Mouse (Mus musculus): ENCODE data around the gene Rab3ip.

Gene Rab3ip

DNA sequence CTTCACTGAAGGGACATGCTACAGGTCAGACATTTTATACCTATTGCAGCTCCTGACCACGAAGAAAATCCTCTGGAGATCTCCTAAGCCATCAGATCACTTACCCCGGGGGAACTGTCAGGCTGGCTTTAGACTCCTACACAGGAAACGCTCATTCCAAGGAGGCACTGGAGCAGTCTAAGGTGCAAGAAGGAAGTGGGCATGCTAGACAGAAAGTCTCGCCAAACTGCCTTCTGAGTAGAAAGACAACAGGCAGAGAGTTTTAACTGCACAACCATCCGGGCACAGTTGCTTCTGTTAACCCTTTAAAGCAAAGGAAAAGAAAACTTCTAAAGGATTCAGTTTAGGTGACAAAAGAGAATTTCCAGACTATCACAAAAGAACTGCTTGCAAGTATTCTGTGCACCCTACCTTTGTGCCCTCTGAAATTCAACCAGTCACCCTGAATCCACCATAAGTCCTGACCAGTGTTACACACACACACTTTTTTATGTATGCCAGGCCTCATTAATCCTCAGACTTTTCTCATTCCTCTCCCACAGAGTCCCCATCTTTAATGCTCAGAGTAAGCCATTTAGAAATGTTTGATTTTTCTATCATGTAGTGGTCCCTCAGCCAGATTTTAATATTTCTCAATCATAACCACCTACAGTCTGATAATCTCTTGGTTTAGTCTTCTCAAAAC lies 7.4 kb upstream of the Rab3ip start:
- in situ Hi-C loops (cut with MboI), result no loop called here

DNA sequence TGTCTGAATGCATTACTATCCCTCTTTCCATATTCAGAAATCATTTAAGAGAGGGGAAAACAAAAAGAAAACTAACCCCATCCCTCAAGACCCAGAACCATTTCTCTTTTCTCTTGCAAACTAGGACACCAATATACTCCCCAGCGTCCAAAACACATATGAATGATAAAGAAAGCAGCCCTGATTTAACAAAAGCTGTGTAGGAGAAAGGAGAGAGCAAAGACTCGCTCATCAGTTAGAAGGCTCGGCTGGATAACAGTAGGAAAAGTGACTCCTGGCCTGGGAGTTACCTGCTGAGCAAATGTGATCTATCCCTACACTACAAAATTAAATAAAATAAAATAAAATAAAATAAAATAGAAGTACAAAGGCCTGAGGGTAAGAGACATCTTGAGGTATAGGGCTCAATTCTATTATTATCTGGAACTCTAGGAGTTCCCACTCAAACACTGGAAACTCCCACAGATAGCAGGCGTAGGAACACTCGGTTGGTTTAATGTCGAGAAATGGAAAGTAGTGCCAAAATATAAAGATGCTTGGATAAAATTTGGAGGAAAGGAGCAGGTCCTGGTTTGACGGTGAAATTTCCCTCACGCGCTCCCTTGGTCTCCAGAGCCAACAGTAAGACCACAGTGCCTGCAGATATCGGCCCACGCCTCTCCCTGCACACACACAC lies 6.1 kb upstream of the Rab3ip start:
- in situ Hi-C loops (cut with MboI), result no loop called here

DNA sequence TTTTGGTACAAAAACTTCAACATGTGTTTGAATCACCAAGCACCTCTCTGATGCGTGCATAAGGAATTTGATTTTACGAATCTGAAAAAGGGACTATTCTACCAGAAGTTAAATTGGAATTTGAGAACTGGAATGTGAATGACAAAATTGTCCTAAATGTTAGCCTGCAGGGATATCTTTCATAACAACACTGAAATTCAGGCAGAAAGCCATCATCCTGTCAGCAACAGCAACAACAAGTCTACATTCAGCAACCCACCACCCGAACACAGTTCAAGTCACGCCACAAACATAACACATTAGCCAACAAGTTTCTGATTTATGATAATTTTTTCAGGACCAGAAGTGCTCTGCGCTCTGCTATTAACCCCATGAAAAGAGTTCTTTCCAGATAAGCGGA lies 4.6 kb upstream of the Rab3ip start:
- in situ Hi-C loops (cut with MboI), result no loop called here

DNA sequence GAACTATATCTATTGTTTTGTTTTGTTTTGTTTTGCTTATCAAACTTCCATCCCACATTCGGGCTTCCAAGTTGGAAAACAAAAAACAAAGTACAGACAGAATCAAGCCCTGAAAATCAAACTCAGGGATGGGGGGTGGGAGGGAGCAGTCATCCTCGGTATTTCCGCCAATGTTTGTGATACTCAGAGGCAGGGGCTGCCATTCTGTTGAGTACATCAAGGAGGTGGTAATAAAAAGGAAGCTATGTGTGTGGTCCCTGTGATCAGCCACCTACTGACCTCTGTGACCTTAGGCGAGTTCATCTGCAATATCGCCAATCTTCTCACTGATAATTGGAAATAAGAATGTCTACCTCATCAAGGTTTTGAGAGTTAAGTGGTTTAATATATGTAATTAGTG lies 317 bp upstream of the Rab3ip start:
- in situ Hi-C loops (cut with MboI), result no loop called here

DNA sequence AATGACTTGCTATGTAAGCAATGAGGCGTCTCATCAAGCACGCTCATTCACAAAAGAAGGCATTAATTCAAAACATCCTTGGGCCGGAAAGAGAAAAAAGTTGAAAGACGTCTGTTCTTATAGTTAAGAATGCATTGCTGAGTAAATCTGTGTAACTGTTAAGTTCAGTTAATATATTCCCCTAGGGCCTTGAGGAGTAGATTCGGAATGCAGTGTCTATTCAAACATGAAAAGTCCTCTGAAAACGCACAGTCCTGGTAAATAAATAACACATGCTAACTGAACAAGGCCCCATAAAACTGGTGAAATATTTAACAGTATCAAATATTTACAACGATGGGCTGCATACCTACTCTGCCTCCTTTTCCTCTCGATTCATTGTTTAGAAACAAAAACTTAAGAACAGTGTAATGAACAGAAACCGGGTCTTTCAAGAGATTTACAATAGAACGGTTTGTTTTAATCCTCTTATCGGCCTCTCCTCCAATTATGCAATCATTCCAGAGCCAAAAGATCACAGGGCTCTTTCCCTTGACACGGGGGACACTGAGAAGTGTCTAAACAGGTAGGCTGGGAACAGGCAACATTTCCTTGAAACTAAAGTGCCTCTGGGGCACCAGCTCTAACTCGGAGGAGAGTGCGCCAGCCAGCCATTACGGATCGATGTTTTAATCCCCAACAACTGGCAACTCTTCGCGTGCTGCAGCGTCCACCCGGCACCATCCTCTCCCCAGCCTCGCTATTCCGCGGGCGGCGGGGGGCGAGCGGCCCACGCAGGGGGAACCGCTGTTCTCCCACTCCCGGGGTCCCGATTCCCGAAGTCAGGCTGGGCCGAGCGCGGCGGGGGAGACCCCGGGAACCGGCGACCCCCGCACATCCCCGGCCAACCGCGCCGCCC lies 1.2 kb downstream of the Rab3ip start:
- in situ Hi-C loops (cut with MboI), result loop anchor here (25.0 kb wide), 1 partner anchor 263 kb away; the partner anchor contains the start of gene Yeats4

DNA sequence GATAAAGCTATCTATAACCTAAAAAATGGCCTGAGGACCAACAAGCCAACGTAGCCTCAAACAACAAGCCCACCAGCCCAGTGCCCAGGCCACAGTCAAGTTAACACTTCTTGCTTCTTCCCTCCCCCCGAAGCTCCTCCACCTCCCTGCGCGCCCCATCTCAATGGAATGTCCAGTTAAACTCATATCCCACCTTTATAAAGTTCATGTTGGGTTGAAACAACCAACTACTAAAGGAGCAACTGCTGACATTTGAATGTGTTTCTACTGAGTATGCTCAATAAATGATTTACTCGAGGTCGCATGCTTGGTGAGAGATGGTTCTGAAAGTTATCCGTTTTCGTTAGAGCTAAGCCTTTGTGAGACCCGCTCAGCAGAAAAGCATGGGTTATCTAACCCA lies 2.2 kb downstream of the Rab3ip start:
- in situ Hi-C loops (cut with MboI), result loop anchor here (25.0 kb wide), 1 partner anchor 264 kb away; the partner anchor contains the start of gene Yeats4

DNA sequence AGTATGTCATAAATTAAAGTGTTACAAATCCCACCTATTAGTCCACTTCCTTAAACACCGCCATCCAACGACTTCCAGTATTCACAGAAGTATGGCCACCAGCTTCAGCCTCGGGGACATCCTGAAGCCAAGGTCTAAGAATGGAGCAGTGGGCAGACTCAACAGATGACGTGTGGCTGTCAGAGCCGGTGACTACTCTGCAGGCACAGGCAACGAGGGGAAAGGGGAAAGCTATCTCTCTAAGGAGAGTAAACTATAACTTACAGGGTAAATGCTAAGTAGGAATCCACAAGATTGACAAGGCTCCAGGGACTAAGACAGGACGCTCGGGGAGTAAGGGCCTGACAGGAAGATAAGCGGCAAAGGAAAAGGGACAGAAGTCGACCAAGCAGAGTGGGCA lies 5.6 kb downstream of the Rab3ip start:
- in situ Hi-C loops (cut with MboI), result loop anchor here (25.0 kb wide), 1 partner anchor 267 kb away; the partner anchor contains the start of gene Yeats4

DNA sequence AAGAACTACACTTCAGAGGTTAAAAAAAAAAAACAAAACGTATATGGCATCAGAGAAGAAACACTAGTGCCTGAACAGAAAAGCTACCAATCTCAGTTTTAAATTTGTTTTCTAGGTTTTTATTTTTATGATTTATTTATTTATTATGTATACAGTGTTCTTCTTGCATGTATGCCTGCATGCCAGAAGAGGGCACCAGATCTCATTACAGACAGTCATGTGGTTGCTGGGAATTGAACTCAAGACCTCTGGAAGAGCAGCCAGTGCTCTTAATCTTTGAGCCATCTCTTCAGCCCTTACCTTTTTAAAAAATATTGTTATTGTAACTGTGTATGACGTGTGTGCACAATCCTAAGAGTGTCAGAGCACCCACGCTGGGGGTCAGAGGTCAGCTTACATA lies 6.4 kb downstream of the Rab3ip start:
- in situ Hi-C loops (cut with MboI), result loop anchor here (25.0 kb wide), 1 partner anchor 268 kb away; the partner anchor contains the start of gene Yeats4

DNA sequence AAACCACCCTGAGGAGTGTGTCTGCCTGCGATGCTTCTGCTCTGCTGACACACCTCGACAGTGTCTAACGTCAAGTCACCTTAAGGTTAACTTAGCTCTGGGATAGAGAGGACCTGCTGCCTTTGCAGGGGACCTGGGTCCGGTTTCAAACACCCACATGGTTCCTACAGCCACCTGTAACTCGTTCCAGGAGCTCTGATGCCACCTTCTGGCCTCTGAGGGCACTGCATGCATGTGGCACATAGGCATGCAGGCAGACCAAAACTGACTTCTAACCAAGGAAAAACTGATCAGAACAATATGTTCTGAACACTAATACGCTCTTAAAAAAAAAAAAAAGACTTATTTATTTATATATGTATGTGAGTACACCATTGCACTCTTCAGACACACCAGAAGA lies 7.5 kb downstream of the Rab3ip start:
- in situ Hi-C loops (cut with MboI), result loop anchor here (25.0 kb wide), 1 partner anchor 269 kb away; the partner anchor contains the start of gene Yeats4

DNA sequence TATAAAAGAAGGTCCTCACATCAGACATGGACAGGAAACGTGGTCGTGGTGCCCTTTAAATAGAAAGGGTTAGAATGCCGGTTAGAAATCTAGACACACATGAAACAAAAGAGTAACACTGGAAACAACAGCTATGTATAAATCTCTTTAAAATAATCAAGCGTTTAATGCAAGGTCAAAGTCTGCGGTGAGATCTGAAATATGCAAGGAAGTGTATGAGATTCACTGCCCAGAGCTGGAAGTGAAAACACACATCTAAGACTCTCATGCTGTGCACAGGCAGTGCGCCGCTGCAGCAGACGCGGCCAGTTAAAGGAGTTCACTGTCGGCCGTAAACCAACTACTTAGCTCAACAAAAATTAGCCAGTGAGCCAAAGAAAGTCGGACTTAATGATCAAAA lies 15.5 kb downstream of the Rab3ip start:
- in situ Hi-C loops (cut with MboI), result loop anchor here (25.0 kb wide), 1 partner anchor 277 kb away; the partner anchor contains the start of gene Yeats4

DNA sequence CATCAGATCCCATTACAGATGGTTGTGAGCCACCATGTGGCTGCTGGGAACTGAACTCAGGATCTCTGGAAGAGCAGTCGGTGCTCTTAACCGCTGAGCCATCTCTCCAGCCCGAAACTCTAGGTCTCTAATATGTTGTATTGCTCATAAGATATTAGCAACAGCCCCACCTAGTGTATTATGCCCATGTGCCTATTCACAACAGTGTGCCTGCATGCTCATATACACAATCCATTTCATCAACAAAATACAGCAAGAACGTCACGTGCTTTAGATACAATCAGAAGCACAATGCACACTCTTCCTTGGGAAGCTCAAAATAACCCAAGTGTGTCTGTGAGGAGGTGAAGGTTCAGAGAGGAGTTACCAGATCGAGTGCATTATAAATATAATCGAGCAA lies 16.8 kb downstream of the Rab3ip start:
- in situ Hi-C loops (cut with MboI), result loop anchor here (25.0 kb wide), 1 partner anchor 279 kb away; the partner anchor contains the start of gene Yeats4

DNA sequence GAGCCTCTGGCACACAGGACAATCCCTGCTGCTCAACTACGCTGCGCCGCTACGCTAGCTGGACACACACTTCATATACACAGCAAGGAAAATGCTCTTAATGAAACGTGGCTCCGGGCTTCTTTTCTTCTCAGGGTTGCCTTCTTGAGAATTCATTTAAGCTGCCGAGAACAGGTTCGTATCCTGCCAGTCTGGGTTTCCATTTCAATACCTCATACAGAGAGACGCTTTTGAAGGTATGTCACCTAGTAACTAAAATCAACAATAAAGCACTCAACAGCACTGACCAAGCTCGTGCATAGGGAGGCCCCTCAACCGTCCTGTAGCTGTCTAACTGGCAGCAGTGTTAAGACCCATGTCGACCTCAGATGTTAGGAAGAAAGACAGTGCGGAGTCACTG lies 18.2 kb downstream of the Rab3ip start:
- in situ Hi-C loops (cut with MboI), result loop anchor here (25.0 kb wide), 1 partner anchor 280 kb away; the partner anchor contains the start of gene Yeats4

DNA sequence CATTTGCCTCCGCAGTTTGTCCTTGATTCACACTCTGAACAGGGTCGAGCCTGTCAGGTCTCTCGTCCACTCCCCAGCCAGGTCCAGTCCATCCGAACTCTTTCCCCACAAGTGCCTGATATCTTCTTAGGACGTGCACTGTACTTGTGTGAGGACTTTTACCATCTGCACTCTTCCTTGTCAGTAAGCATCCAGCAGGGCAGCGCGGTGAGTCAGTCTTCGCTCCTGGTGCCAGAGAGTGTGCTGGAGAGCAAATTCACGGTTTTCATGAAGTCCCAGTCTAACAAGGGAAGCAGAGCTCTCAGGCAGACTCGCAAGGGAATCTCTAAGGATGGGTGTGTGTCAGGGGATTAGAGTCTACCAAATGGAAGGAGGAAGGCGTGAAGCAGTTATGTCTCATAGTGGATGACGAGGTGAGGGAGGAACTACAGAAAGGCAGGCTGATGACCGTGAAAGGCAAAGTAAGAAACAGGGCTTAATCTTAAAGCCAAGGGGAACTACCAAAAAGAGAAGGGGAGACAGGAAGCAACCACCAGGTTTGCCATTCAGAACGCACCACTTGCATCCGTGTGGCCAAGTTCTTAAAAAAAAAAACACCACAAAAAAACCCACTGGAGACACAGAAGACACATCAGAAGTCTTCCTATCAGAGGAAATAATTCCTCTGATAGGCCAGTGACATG lies 18.9 kb downstream of the Rab3ip start:
- in situ Hi-C loops (cut with MboI), result loop anchor here (25.0 kb wide), 1 partner anchor 281 kb away; the partner anchor contains the start of gene Yeats4

DNA sequence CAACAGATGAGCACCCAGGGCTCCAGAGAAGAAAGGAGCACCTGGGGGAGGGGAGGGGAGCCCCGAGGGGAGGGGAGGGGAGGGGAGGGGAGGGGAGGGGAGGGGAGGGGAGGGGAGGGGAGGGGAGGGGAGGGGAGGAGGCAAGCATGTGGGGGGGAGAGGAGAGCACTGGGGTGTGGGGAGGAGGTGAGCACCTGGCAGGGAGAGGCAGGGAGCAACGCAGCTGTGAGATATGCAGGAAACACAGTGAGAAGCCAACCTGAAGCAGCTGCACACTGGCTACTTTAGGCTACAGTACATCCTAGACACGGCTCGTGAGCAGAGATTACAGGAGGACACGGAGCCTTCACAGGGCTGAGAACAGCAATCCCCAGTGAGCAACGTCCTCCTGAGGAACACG lies 19.6 kb downstream of the Rab3ip start:
- in situ Hi-C loops (cut with MboI), result loop anchor here (25.0 kb wide), 1 partner anchor 281 kb away; the partner anchor contains the start of gene Yeats4

DNA sequence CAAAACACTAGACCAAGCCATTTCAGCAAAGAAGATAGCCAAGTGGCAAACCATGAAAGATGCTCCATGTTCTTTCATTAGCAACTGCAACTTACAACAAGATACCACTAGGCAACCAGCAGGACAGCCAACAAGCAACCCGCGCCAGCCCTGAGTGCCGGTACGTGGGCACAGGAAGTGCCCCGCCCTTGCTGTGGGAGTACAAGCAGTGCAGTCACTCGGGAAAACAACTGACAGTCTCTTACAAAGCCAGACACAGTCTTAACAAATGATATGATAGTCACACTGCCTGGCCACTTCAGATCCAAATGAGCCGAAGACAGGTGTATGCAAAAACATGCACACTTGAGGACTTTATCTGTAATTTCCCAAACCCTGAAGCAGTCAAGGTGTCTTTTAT lies 20.1 kb downstream of the Rab3ip start:
- in situ Hi-C loops (cut with MboI), result loop anchor here (25.0 kb wide), 1 partner anchor 282 kb away; the partner anchor contains the start of gene Yeats4

DNA sequence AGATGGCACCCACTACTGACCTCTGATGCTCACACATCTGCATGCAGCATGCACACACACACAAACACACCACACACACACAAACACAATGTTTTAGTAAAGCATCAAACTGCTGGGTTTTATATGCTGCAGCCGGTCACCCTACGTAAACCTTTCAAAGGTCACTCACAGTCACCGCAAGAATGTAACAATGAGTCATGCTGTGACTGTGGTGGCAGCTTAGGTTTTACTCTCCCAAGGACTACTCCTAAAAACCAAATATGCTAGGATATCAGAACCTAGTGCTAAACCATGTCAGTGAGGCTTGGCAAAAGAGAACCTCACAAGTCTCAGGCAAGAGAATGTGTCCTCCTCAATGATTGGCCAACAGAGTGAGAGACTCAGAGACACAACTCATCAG lies 21.7 kb downstream of the Rab3ip start:
- in situ Hi-C loops (cut with MboI), result loop anchor here (25.0 kb wide), 1 partner anchor 283 kb away; the partner anchor contains the start of gene Yeats4

DNA sequence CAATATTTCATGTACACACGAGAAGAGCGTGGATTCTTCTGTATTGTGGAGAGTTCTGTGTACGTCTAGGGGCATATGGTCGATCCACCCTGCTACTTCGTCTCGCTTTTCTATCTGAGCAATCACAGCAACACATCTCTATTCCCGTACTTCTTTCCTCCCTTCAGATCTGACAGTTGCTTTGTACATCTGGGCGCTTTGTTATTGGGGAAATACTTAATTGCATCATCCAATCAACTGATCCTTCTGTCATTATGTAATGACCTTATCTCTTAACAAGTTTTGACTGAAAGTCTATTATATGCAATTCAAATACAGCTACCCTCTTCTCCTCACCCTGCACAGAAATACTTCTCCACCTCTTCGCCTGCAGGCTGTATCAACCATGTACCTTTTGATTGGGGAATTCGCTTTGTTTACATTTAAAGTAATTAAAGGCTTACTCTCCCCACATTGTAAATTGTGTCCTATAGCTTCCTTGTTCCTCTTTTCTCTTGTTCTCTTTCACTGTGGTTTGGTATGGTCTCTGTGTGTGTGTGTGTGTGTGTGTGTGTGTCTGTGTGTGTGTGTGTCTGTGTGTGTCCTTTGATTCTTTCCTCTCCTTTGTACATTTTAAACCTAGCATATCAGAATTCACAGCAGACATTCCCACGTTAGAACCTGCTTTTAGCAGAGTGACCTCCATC lies 24.0 kb downstream of the Rab3ip start:
- in situ Hi-C loops (cut with MboI), result loop anchor here (25.0 kb wide), 1 partner anchor 286 kb away; the partner anchor contains the start of gene Yeats4

DNA sequence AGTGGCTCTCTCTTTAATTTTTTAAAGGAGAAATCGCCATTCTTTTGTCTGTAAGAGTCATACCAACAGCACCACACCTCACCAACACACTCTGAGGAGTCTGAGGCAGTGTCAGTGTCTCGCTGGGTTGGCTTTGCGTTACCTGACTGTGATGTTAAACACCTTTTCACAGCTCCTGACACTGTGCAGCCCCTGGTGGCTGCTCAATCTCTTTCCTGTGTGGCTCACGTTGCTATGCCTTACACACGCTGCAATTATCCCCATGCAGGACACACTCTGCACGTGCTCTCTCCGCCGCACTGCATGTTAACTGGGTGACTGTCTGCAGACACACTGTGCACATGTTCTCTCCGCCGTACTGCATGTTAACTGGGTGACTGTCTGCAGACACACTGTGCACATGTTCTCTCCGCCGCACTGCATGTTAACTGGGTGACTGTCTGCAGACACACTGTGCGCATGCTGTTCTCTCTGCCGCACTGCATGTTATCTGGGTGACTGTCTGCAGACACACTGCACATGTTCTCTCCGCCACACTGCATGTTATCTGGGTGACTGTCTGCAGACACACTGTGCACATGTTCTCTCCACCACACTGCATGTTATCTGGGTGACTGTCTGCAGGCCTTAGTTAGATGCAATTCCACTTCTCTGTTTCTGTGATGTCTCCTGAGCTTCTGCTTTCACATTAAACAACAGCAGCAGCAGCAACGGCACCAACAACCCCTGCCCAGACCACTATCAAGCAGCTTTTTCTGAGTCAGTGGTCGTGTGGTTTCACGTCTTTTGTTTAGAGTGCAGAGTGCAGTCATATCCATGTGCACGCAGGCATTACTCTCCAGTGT lies 26.7 kb downstream of the Rab3ip start:
- in situ Hi-C loops (cut with MboI), result no loop called here

DNA sequence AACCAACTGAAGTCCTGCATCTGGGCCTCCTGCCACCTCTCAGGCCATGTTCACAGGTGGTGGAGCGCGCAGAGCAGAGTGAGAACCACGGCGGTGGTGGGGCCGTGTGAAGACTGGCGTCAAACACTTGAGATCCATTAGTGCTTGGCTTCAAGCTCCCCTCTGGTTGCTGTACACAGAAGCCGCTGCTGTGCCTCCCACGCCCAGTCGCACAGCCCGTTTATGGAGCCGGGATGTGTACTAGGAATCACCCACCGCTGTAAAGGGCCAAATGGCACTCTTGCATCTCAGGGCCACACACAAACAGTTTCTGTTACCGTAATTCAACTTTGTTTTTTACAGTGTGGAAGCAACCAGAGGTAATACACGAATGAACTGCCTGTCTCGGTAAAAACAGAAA lies 28.4 kb downstream of the Rab3ip start:
- in situ Hi-C loops (cut with MboI), result no loop called here

Measured in mature B cell (primary cell).